Mouse (Mus musculus) bone marrow, adult 2 months (tissue): Measurements from ENCODE around the gene Klhl9.

Source experiments
- CTCF ChIP-seq: fragments of 200-500 bp; IDR thresholded peaks from 2 replicates; pipeline ENCODE4 v1.5.1; 2011; ENCODE audit warnings: low read length, control low read depth; ENCODE audit not compliant: control insufficient read depth, insufficient read depth
- POLR2A ChIP-seq: fragments of 200-500 bp; IDR thresholded peaks from 2 replicates; pipeline ENCODE4 v1.6.1; 2011; ENCODE audit warnings: low read depth, mild to moderate bottlenecking, control low read depth, low read length, borderline replicate concordance; ENCODE audit not compliant: control insufficient read depth

- TF ChIP-seq CTCF (no peak), POLR2A (no peak)
These were observed 7.2 kb downstream of the Klhl9 start for GRCm38 (mm10) chr4:88715059-88715458.
